Comparison of ENCODE assay signal across 7 mouse cellular contexts in genomic region chr5:52476292-52476701, GRCm38 (mm10). TPM values are rescaled to one million over a fixed set of nuclear protein-coding genes. Genes with fewer than 3 reads are reported as not detected.
DNase-seq lines count a peak whose midpoint lies in the region; ATAC-seq and TF ChIP-seq lines count a peak whose summit lies in the region.

No protein-coding gene starts in this region.

- no peaks in the 10 kb centered on the region for H3K79me2 ChIP-seq in liver, adult 2 months (ENCODE audit: control insufficient read depth, insufficient read depth, low read length)

- peak overlapping the region; percentile 35 for H3K4me3 ChIP-seq in forebrain, embryonic 11.5 days (ENCODE audit: low read depth, low read length)
- H3K4me3 ChIP-seq in heart, embryonic 14.5 days (ENCODE audit: control insufficient read depth in 1 of 2, insufficient read depth in 1 of 2, low read depth in 1 of 2, low read length in 2 of 2) = peak overlapping the region; percentile 38 to 49
- H3K4me3 ChIP-seq in liver, adult 2 months (ENCODE audit: insufficient read depth, low read depth, low read length) = peak overlapping the region; percentile 35; the same call in 1 of the 2 replicates

- DNase-seq in c-Kit-positive CD71-negative TER-119-negative erythroid progenitor cells, embryonic 14.5 days (ENCODE audit: low read depth) = peak; percentile 67
- peak; percentile 84 for DNase-seq in forebrain, embryonic 11.5 days (ENCODE audit: low spot score)
- peak; percentile 92 for DNase-seq in kidney, postnatal 10 days
- peak; percentile 35 for DNase-seq in liver, adult 2 months (ENCODE audit: extremely low read depth, low read depth, low spot score)
- DNase-seq in monocyte, adult 2 months (ENCODE audit: low read depth in 1 of 2, low spot score in 2 of 2) = peak; percentile 79 to 81
- DNase-seq in spleen, postnatal 4 days (ENCODE audit: low spot score in 2 of 2) = peak; percentile 66 to 78

- H3K27ac ChIP-seq in forebrain, embryonic 11.5 days (ENCODE audit: low read depth, low read length) = 0 out of 2 replicates have a peak overlapping the region, but pooled peaks have one; percentile 25
- peak overlapping the region; percentile 81 to 88 for H3K27ac ChIP-seq in heart, embryonic 14.5 days (replicated peaks in 1 of 2; ENCODE audit: control insufficient read depth in 1 of 2, insufficient read depth in 1 of 2, low read depth in 2 of 2, low read length in 2 of 2)
- H3K27ac ChIP-seq in liver, adult 2 months (replicated peaks; ENCODE audit: insufficient read depth, low read depth, low read length) = no peak overlapping the region

- under 1% methylated on average over 23 of the region's 23 CpGs for WGBS in forebrain, embryonic 11.5 days
- WGBS in heart, embryonic 14.5 days = under 1% methylated on average over 23 of the region's 23 CpGs
- WGBS in liver, adult 2 months = 2% methylated on average over 23 of the region's 23 CpGs

- H3K4me1 ChIP-seq in forebrain, embryonic 11.5 days (replicated peaks; ENCODE audit: control insufficient read depth, insufficient read depth, low read length) = peaks cover 5% of the 10 kb centered on the region; the same call in 1 of the 2 replicates
- peaks cover 5 to 12% of the 10 kb centered on the region in 2 experiments; a peak in 3 of 4 replicates for H3K4me1 ChIP-seq in heart, embryonic 14.5 days (ENCODE audit: control insufficient read depth in 2 of 2, insufficient read depth in 2 of 2, low read length in 2 of 2)
- H3K4me1 ChIP-seq in liver, adult 2 months (ENCODE audit: control insufficient read depth, insufficient read depth, low read length) = peaks cover 2% of the 10 kb centered on the region; the same call in 1 of the 2 replicates

- ATAC-seq in forebrain, embryonic 11.5 days (replicated peaks; ENCODE audit: low FRiP score) = peak; percentile 87
- peak; percentile 91 for ATAC-seq in heart, embryonic 14.5 days (ENCODE audit: insufficient number of reproducible peaks, insufficient read depth, low FRiP score, low read depth)

- no peak for TF ChIP-seq POLR2A in liver, adult 2 months (IDR thresholded peaks at IDR 0.05; ENCODE audit: extremely low read depth, insufficient read depth, low read length)

- no peaks in the 10 kb centered on the region for H3K27me3 ChIP-seq in forebrain, embryonic 11.5 days (ENCODE audit: control insufficient read depth, insufficient read depth, low read length)
- H3K27me3 ChIP-seq in heart, embryonic 14.5 days (ENCODE audit: control insufficient read depth, insufficient read depth, low read length) = no peaks in the 10 kb centered on the region
- no peaks in the 10 kb centered on the region for H3K27me3 ChIP-seq in liver, adult 2 months (ENCODE audit: control insufficient read depth, insufficient read depth, low read length)

- no peak for TF ChIP-seq CTCF in liver, adult 2 months (IDR thresholded peaks at IDR 0.05; ENCODE audit: low read depth, low read length)

- H3K9ac ChIP-seq in forebrain, embryonic 11.5 days (ENCODE audit: low read length) = peak overlapping the region; percentile 61
- H3K9ac ChIP-seq in heart, embryonic 14.5 days (ENCODE audit: low read length) = peak overlapping the region; percentile 54
- H3K9ac ChIP-seq in liver, adult 2 months (ENCODE audit: low read depth, low read length) = no peak overlapping the region

- H3K9me3 ChIP-seq in forebrain, embryonic 11.5 days (ENCODE audit: control insufficient read depth, low read length) = peaks cover 4% of the 10 kb centered on the region; the same call in 1 of the 2 replicates
- peaks cover 3% of the 10 kb centered on the region for H3K9me3 ChIP-seq in heart, embryonic 14.5 days (ENCODE audit: control insufficient read depth, low read length)

- no peaks in the 10 kb centered on the region for H3K36me3 ChIP-seq in forebrain, embryonic 11.5 days (ENCODE audit: control insufficient read depth, insufficient read depth, low read length)
- no peaks in the 10 kb centered on the region for H3K36me3 ChIP-seq in heart, embryonic 14.5 days (ENCODE audit: control insufficient read depth, insufficient read depth, low read length)
- no peaks in the 10 kb centered on the region for H3K36me3 ChIP-seq in liver, adult 2 months (ENCODE audit: control insufficient read depth, insufficient read depth, low read length)

- peak overlapping the region; percentile 68 for H3K4me2 ChIP-seq in forebrain, embryonic 11.5 days (ENCODE audit: low read depth, low read length, severe bottlenecking)
- H3K4me2 ChIP-seq in heart, embryonic 14.5 days (ENCODE audit: low read length) = peak overlapping the region; percentile 69

RNA-seq across cellular contexts. Expression of gene Ccdc149, which starts 5.0 kb away (rescaled TPM):
- 3.1 and 3.2 TPM in 2 replicates for polyA plus RNA-seq in forebrain, embryonic 11.5 days (2014; fragmentation: Nextera tagmentation; extraction: Ambion mirVana)
- 2.4 and 3.1 TPM in 2 replicates for polyA plus RNA-seq in heart, embryonic 14.5 days (2014; fragmentation: Nextera tagmentation; extraction: Ambion mirVana)
- total RNA-seq in liver, adult 2 months (2014; rRNA removed) = 0.83 and 1.2 TPM in 2 replicates
- polyA plus RNA-seq in liver, adult 2 months (2012; rRNA removed) = 0.42 and 0.43 TPM in 2 replicates

Comparison
In these comparisons a context has a peak if more than half of its experiments do, and no peak if none do; other contexts are left out.
1. DNase-seq: peak in every context shown above with its lines; median percentile 92 in kidney, postnatal 10 days; 84 in forebrain, embryonic 11.5 days; 80 in monocyte, adult 2 months; 72 in spleen, postnatal 4 days; 67 in c-Kit-positive CD71-negative TER-119-negative erythroid progenitor cells, embryonic 14.5 days; 35 in liver, adult 2 months.